Mouse (Mus musculus) erythroblast, embryonic 14.5 days (primary cell): ENCODE data around the gene Nat8f4.

Experiments used
- GATA1 ChIP-seq: IDR thresholded peaks from 2 replicates; pipeline ENCODE4 v1.6.1; 2012; ENCODE audit warnings: low read length, inconsistent platforms, mixed read lengths
- TAL1 ChIP-seq: IDR thresholded peaks from 3 replicates; pipeline ENCODE4 v1.6.1; 2012; ENCODE audit warnings: low read length, inconsistent platforms, mixed read lengths

GRCm38 (mm10) chr6:85919401-85919800 is 14.7 kb upstream of the Nat8f4 start:
- TF ChIP-seq GATA1: no peak
- no peak for TF ChIP-seq TAL1
